Mouse (Mus musculus) heart, adult 8-10 months (tissue): ENCODE measurements at regions not wholly inside any gene's neighbourhood (a gene's known extent, or its start where the extent isn't known, plus 50 kb on each side); places are given as distances from the start of the nearest gene placed in this dataset.
"Not testable (repeated sequence)": the region's sequence is repeated elsewhere in the genome, so short reads cannot be mapped to it uniquely, and the experiment has no call there.

Experiments
- DNase-seq: peaks from one replicate; pipeline ENCODE4 v3.0.0; 2022; ENCODE audit warnings: low spot score

GRCm38 (mm10) chr2:17896036-17896435 lies 100.7 kb downstream of the H2al2a start:
- DNase-seq: no peak

- not testable (repeated sequence) for DNase-seq
These were observed 104.1 kb downstream of the H2al2a start for GRCm38 (mm10) chr2:17892661-17893060.

- peak; percentile 27 for DNase-seq
These were observed 109.1 kb downstream of the H2al2a start for GRCm38 (mm10) chr2:17887699-17888098.

- no peak for DNase-seq
These were observed 114.4 kb downstream of the H2al2a start for GRCm38 (mm10) chr2:17882389-17882788.

- no peak for DNase-seq
These were observed 115.7 kb downstream of the H2al2a start for GRCm38 (mm10) chr2:17880800-17881717.

- DNase-seq: no peak
These were observed 118.9 kb downstream of the H2al2a start for GRCm38 (mm10) chr2:17877901-17878300.

GRCm38 (mm10) chr2:17876942-17877341 lies 119.8 kb downstream of the H2al2a start:
- no peak for DNase-seq

GRCm38 (mm10) chr2:17876155-17876554 lies 120.6 kb downstream of the H2al2a start:
- DNase-seq: no peak

GRCm38 (mm10) chr2:17870562-17870961 lies 126.2 kb downstream of the H2al2a start:
- no peak for DNase-seq

GRCm38 (mm10) chr2:17868145-17868544 lies 128.6 kb downstream of the H2al2a start:
- no peak for DNase-seq

GRCm38 (mm10) chr2:17867341-17867740 lies 129.4 kb downstream of the H2al2a start:
- no peak for DNase-seq

GRCm38 (mm10) chr2:17861765-17862495 lies 130.7 kb upstream of the Nebl start:
- no peak for DNase-seq

GRCm38 (mm10) chr2:17860922-17861559 lies 129.8 kb upstream of the Nebl start:
- DNase-seq: no peak

GRCm38 (mm10) chr2:17859234-17859633 lies 128.0 kb upstream of the Nebl start:
- DNase-seq: no peak

GRCm38 (mm10) chr2:17858326-17858725 lies 127.1 kb upstream of the Nebl start:
- peak; percentile 38 for DNase-seq

- DNase-seq: no peak
These were observed 124.5 kb upstream of the Nebl start for GRCm38 (mm10) chr2:17855566-17856264.

GRCm38 (mm10) chr2:17854088-17854487 lies 122.8 kb upstream of the Nebl start:
- DNase-seq: no peak

GRCm38 (mm10) chr2:17853500-17854011 lies 122.3 kb upstream of the Nebl start:
- no peak for DNase-seq

GRCm38 (mm10) chr2:17852740-17853499 lies 121.7 kb upstream of the Nebl start:
- DNase-seq: no peak

- no peak for DNase-seq
These were observed 119.5 kb upstream of the Nebl start for GRCm38 (mm10) chr2:17850741-17851140.

- no peak for DNase-seq
These were observed 118.0 kb upstream of the Nebl start for GRCm38 (mm10) chr2:17849267-17849666.
